Mouse (Mus musculus) neural tube, embryonic 11.5 days (tissue): ENCODE measurements around the gene Arhgap42. TPM values are rescaled to one million over a fixed set of nuclear protein-coding genes. Genes with fewer than 3 reads are reported as not detected.

Experiments used
- ATAC-seq: fragments of 200-750 bp; cut with Nextera tagmentation; 2 replicates; pipeline ENCODE4 v1.8.0; 2017; ENCODE audit warnings: moderate number of reproducible peaks, mild to moderate bottlenecking, moderate TSS enrichment, moderate library complexity; ENCODE audit not compliant: insufficient read depth, low FRiP score, low TSS enrichment
- DNase-seq: peaks from one replicate; pipeline ENCODE4 v3.0.0-alpha.2; 2015; ENCODE audit warnings: low spot score
- H3K27ac ChIP-seq: fragments of 300-500 bp; sonication (generic); 2 replicates; pipeline ENCODE4 v1.5.1; 2014; ENCODE audit warnings: low read depth, mild to moderate bottlenecking, low read length
- H3K27me3 ChIP-seq: fragments of 300-500 bp; sonication (generic); 2 replicates; pipeline ENCODE4 v1.6.1; 2014; ENCODE audit warnings: mild to moderate bottlenecking, low read length, mixed read lengths; ENCODE audit not compliant: control insufficient read depth, insufficient read depth
- H3K36me3 ChIP-seq: fragments of 300-500 bp; sonication (generic); 2 replicates; pipeline ENCODE4 v1.6.1; 2014; ENCODE audit warnings: mild to moderate bottlenecking, low read length, moderate library complexity, mixed read lengths; ENCODE audit not compliant: control insufficient read depth, insufficient read depth
- H3K4me1 ChIP-seq: fragments of 300-500 bp; sonication (generic); 2 replicates; pipeline ENCODE4 v1.6.1; 2014; ENCODE audit warnings: low read length, mixed read lengths; ENCODE audit not compliant: control insufficient read depth, insufficient read depth
- H3K4me2 ChIP-seq: fragments of 300-500 bp; sonication (generic); 2 replicates; pipeline ENCODE4 v1.6.1; 2014; ENCODE audit warnings: low read depth, mild to moderate bottlenecking, moderate library complexity
- H3K4me3 ChIP-seq: fragments of 300-500 bp; sonication (generic); 2 replicates; pipeline ENCODE4 v1.5.1; 2014; ENCODE audit warnings: low read depth, low read length
- H3K9ac ChIP-seq: fragments of 300-500 bp; sonication (generic); 2 replicates; pipeline ENCODE4 v1.6.1; 2014; ENCODE audit warnings: mild to moderate bottlenecking, low read length
- H3K9me3 ChIP-seq: fragments of 300-500 bp; sonication (generic); 2 replicates; pipeline ENCODE4 v1.6.1; 2016; ENCODE audit warnings: low read length; ENCODE audit not compliant: control insufficient read depth
- WGBS: fragments of 180-500 bp; shearing (Covaris S2); extraction: QIAGEN DNeasy Blood & Tissue Kit; methylation state at CpG from one replicate; pipeline ENCODE4 v1.1.7; 2014; 5-methylcytosine and 5-hydroxymethylcytosine counted together
- polyA plus RNA-seq: library from polyadenylated mRNA; unstranded; fragments of >200 nt; fragmentation: Nextera tagmentation; extraction: Ambion mirVana; gene quantifications from 2 replicates; pipeline ENCODE4 v1.2.1, GENCODE M21; 2014

The Arhgap42 gene
- polyA plus RNA-seq, 1 experiment from 2014 or later, result 22.3 TPM

- Histone ChIP-seq H3K4me1 (no peaks in the 10 kb centered on the region), H3K27ac (no peak overlapping the region), H3K36me3 (no peaks in the 10 kb centered on the region), H3K9ac (no peak overlapping the region), H3K4me2 (no peak overlapping the region), H3K9me3 (no peaks in the 10 kb centered on the region), H3K27me3 (no peaks in the 10 kb centered on the region), H3K4me3 (no peak overlapping the region)
- 48% methylated on average over 5 of the region's 5 CpGs for WGBS
- ATAC-seq (peak; percentile 58; the same call in 1 of the 2 replicates), DNase-seq (no peak)
Measured at GRCm38 (mm10) chr9:9051184-9051583, 187.7 kb downstream of the Arhgap42 start.

GRCm38 (mm10) chr9:9049202-9049601, 189.7 kb downstream of the Arhgap42 start:
- Histone ChIP-seq H3K4me1 (no peaks in the 10 kb centered on the region), H3K4me3 (no peak overlapping the region), H3K9me3 (no peaks in the 10 kb centered on the region), H3K27me3 (no peaks in the 10 kb centered on the region), H3K36me3 (no peaks in the 10 kb centered on the region), H3K4me2 (no peak overlapping the region), H3K27ac (no peak overlapping the region), H3K9ac (no peak overlapping the region)
- ATAC-seq, result no peak
- no peak for DNase-seq
- WGBS, result 68% methylated on average over 3 of the region's 3 CpGs

- Histone ChIP-seq H3K27ac (no peak overlapping the region), H3K4me2 (no peak overlapping the region), H3K36me3 (no peaks in the 10 kb centered on the region), H3K9me3 (no peaks in the 10 kb centered on the region), H3K9ac (no peak overlapping the region), H3K4me1 (no peaks in the 10 kb centered on the region), H3K27me3 (no peaks in the 10 kb centered on the region), H3K4me3 (no peak overlapping the region)
- ATAC-seq, result no peak
- 96% methylated on average over 7 of the region's 7 CpGs for whole genome bisulfite sequencing
- DNase-seq, result no peak
Measured at GRCm38 (mm10) chr9:9041009-9041408, 197.9 kb downstream of the Arhgap42 start.

- Histone ChIP-seq H3K9me3 (no peaks in the 10 kb centered on the region), H3K4me1 (no peaks in the 10 kb centered on the region), H3K4me2 (no peak overlapping the region), H3K9ac (no peak overlapping the region), H3K27me3 (no peaks in the 10 kb centered on the region), H3K4me3 (no peak overlapping the region), H3K27ac (no peak overlapping the region), H3K36me3 (no peaks in the 10 kb centered on the region)
- no peak for DNase-seq
- WGBS, result 88% methylated on average over 3 of the region's 3 CpGs
- ATAC-seq, result no peak
Measured at GRCm38 (mm10) chr9:9037017-9037671, 201.8 kb downstream of the Arhgap42 start.

GRCm38 (mm10) chr9:9027904-9028303, 211.0 kb downstream of the Arhgap42 start:
- 77% methylated on average over 3 of the region's 3 CpGs for WGBS
- H3K9ac ChIP-seq, result no peak overlapping the region
- no peak overlapping the region for H3K27ac ChIP-seq
- no peaks in the 10 kb centered on the region for H3K27me3 ChIP-seq
- no peaks in the 10 kb centered on the region; the same call in 1 of the 2 replicates for H3K4me1 ChIP-seq
- ATAC-seq (no peak), DNase-seq (no peak)
- no peak overlapping the region for H3K4me2 ChIP-seq
- no peak overlapping the region for H3K4me3 ChIP-seq
- H3K9me3 ChIP-seq, result no peaks in the 10 kb centered on the region
- no peaks in the 10 kb centered on the region for H3K36me3 ChIP-seq

- no peak overlapping the region for H3K27ac ChIP-seq
- H3K27me3 ChIP-seq, result no peaks in the 10 kb centered on the region
- no peaks in the 10 kb centered on the region; the same call in 1 of the 2 replicates for H3K4me1 ChIP-seq
- H3K36me3 ChIP-seq, result no peaks in the 10 kb centered on the region
- no peak overlapping the region for H3K9ac ChIP-seq
- no peaks in the 10 kb centered on the region for H3K9me3 ChIP-seq
- H3K4me2 ChIP-seq, result no peak overlapping the region
- WGBS, result 14% methylated on average over 5 of the region's 5 CpGs
- no peak overlapping the region for H3K4me3 ChIP-seq
- DNase-seq (no peak), ATAC-seq (no peak)
Measured at GRCm38 (mm10) chr9:9027445-9027844, 211.5 kb downstream of the Arhgap42 start.

- no peak overlapping the region for H3K4me2 ChIP-seq
- WGBS, result 91% methylated on average over 2 of the region's 2 CpGs
Measured at GRCm38 (mm10) chr9:9015108-9015507, 223.8 kb downstream of the Arhgap42 start.

GRCm38 (mm10) chr9:9001170-9001569, 237.7 kb downstream of the Arhgap42 start:
- Histone ChIP-seq H3K9me3 (no peaks in the 10 kb centered on the region), H3K27me3 (no peaks in the 10 kb centered on the region), H3K36me3 (0 out of 2 replicates have a peak, but pooled peaks cover 2% of the 10 kb centered on the region), H3K9ac (no peak overlapping the region), H3K4me3 (no peak overlapping the region), H3K4me1 (no peaks in the 10 kb centered on the region), H3K27ac (no peak overlapping the region), H3K4me2 (no peak overlapping the region)
- DNase-seq (no peak), ATAC-seq (no peak)

More at GRCm38 (mm10) chr9:9015108-9015507, 223.8 kb downstream of the Arhgap42 start:
- H3K4me1 ChIP-seq, result no peaks in the 10 kb centered on the region
- H3K27me3 ChIP-seq, result no peaks in the 10 kb centered on the region
- H3K36me3 ChIP-seq, result no peaks in the 10 kb centered on the region
- no peak for ATAC-seq
- H3K27ac ChIP-seq, result no peak overlapping the region
- no peak for DNase-seq
- H3K9ac ChIP-seq, result no peak overlapping the region
- H3K9me3 ChIP-seq, result no peaks in the 10 kb centered on the region
- H3K4me3 ChIP-seq, result no peak overlapping the region

- Histone ChIP-seq H3K9me3 (no peaks in the 10 kb centered on the region), H3K9ac (no peak overlapping the region), H3K27me3 (no peaks in the 10 kb centered on the region), H3K36me3 (no peaks in the 10 kb centered on the region), H3K4me2 (no peak overlapping the region), H3K27ac (no peak overlapping the region), H3K4me1 (no peaks in the 10 kb centered on the region), H3K4me3 (no peak overlapping the region)
- ATAC-seq, result no peak
- no peak for DNase-seq
- WGBS, result 91% methylated on average over 2 of the region's 2 CpGs
Measured at GRCm38 (mm10) chr9:8996494-8996893, 242.4 kb downstream of the Arhgap42 start.
